Mouse (Mus musculus): ENCODE results near the gene Dpf3. TPM values are rescaled to one million over a fixed set of nuclear protein-coding genes. Genes with fewer than 3 reads are reported as not detected.

Gene Dpf3
- polyA plus RNA-seq, 1 experiment, result 26.0 TPM

- no peak for TF ChIP-seq CTCF (IDR thresholded peaks at IDR 0.05; ENCODE audit: control insufficient read depth, insufficient read depth, insufficient replicate concordance, low read depth, low read length)
- TF ChIP-seq POLR2A (IDR thresholded peaks at IDR 0.05; ENCODE audit: control insufficient read depth, low read depth, low read length), result no peak
- Histone ChIP-seq H3K27ac (ENCODE audit: control insufficient read depth, insufficient read depth, low read depth, low read length) (no peak overlapping the region), H3K4me3 (ENCODE audit: control insufficient read depth, low read depth, low read length) (no peak overlapping the region), H3K4me1 (ENCODE audit: control insufficient read depth, insufficient read depth, low read length) (no peaks in the 10 kb centered on the region; the same call in 1 of the 2 replicates), H3K36me3 (ENCODE audit: control insufficient read depth, insufficient read depth, low read length) (no peaks in the 10 kb centered on the region), H3K27me3 (ENCODE audit: control insufficient read depth, insufficient read depth, low read length) (no peaks in the 10 kb centered on the region)
These were observed 278.7 kb downstream of the Dpf3 start for GRCm38 (mm10) chr12:83208841-83209240.

DNA sequence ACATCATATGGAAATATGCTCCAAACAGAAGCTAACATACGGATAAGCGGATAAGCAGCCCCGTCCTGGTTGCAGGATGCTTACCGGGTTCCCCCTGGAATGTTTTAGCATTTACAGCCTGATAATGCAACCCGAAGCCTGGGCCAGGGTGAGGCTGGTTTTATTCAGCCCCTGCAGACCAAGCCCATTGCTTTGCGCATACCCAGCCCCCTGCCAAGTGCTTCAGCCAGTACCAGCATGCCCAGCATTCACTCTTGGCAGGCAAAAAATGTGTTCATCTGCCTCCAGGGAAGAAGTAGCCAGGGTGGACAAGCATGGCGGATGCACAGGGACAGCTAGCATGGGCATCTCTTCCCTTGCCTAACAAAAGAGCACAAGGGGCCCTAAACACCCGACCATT, 279.5 kb downstream of the Dpf3 start:
- Histone ChIP-seq H3K27ac (ENCODE audit: control insufficient read depth, insufficient read depth, low read depth, low read length) (no peak overlapping the region), H3K27me3 (ENCODE audit: control insufficient read depth, insufficient read depth, low read length) (no peaks in the 10 kb centered on the region), H3K36me3 (ENCODE audit: control insufficient read depth, insufficient read depth, low read length) (no peaks in the 10 kb centered on the region), H3K4me1 (ENCODE audit: control insufficient read depth, insufficient read depth, low read length) (no peaks in the 10 kb centered on the region; the same call in 1 of the 2 replicates), H3K4me3 (ENCODE audit: control insufficient read depth, low read depth, low read length) (no peak overlapping the region)
- TF ChIP-seq POLR2A (IDR thresholded peaks at IDR 0.05; ENCODE audit: control insufficient read depth, low read depth, low read length) (no peak), CTCF (IDR thresholded peaks at IDR 0.05; ENCODE audit: control insufficient read depth, insufficient read depth, insufficient replicate concordance, low read depth, low read length) (no peak)

- TF ChIP-seq CTCF (IDR thresholded peaks at IDR 0.05; ENCODE audit: control insufficient read depth, insufficient read depth, insufficient replicate concordance, low read depth, low read length), result no peak
- no peak for TF ChIP-seq POLR2A (IDR thresholded peaks at IDR 0.05; ENCODE audit: control insufficient read depth, low read depth, low read length)
- H3K27me3 ChIP-seq (ENCODE audit: control insufficient read depth, insufficient read depth, low read length), result no peaks in the 10 kb centered on the region
- H3K27ac ChIP-seq (ENCODE audit: control insufficient read depth, insufficient read depth, low read depth, low read length), result no peak overlapping the region
- no peaks in the 10 kb centered on the region; the same call in 1 of the 2 replicates for H3K4me1 ChIP-seq (ENCODE audit: control insufficient read depth, insufficient read depth, low read length)
- no peaks in the 10 kb centered on the region for H3K36me3 ChIP-seq (ENCODE audit: control insufficient read depth, insufficient read depth, low read length)
- no peak overlapping the region for H3K4me3 ChIP-seq (ENCODE audit: control insufficient read depth, low read depth, low read length)
These were observed 280.0 kb downstream of the Dpf3 start for GRCm38 (mm10) chr12:83207481-83207880.

DNA sequence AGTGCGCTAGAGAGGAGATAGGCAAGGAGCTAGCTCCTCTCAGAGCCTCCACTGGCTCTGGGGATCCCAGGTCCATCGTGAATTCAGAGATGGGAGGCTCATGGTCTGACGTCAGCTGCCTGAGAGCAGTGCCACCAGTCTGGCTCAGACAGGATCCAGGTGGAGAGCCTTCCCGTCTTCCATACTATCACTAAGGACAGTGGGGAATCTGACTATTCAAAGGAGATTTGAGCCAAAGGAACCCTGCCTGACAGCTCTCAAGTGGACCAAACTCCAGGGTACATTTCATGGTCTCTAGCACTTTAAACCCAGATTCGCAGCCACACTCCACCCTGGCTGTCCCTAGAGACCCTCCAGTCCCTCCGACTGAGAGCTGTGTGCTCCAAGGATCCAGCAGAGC, 280.6 kb downstream of the Dpf3 start:
- Histone ChIP-seq H3K27me3 (ENCODE audit: control insufficient read depth, insufficient read depth, low read length) (no peaks in the 10 kb centered on the region), H3K4me1 (ENCODE audit: control insufficient read depth, insufficient read depth, low read length) (no peaks in the 10 kb centered on the region; the same call in 1 of the 2 replicates), H3K36me3 (ENCODE audit: control insufficient read depth, insufficient read depth, low read length) (no peaks in the 10 kb centered on the region), H3K4me3 (ENCODE audit: control insufficient read depth, low read depth, low read length) (no peak overlapping the region), H3K27ac (ENCODE audit: control insufficient read depth, insufficient read depth, low read depth, low read length) (no peak overlapping the region)
- TF ChIP-seq CTCF (IDR thresholded peaks at IDR 0.05; ENCODE audit: control insufficient read depth, insufficient read depth, insufficient replicate concordance, low read depth, low read length) (no peak), POLR2A (IDR thresholded peaks at IDR 0.05; ENCODE audit: control insufficient read depth, low read depth, low read length) (no peak)

DNA sequence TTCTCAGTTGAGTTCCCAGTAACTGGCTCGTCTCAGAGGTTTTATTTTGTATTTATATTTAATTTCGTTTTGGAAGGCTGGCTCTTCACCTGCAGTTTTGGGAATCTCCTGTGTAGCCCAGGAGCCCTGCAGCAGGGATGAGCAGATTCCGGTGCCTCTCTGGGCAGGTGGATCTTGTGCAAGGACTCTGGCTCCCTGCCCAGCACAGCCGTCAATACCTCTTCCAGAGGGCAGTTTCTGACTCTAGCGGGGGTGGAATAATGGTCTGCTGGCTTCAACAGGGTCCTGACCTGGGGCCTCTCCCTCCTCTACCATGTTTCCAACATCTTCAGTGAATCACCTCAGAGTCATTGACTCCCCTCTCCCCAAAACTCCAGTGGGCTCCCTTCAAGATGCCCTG, 283.2 kb downstream of the Dpf3 start:
- Histone ChIP-seq H3K27ac (ENCODE audit: control insufficient read depth, insufficient read depth, low read depth, low read length) (no peak overlapping the region), H3K4me1 (ENCODE audit: control insufficient read depth, insufficient read depth, low read length) (no peaks in the 10 kb centered on the region), H3K36me3 (ENCODE audit: control insufficient read depth, insufficient read depth, low read length) (no peaks in the 10 kb centered on the region), H3K27me3 (ENCODE audit: control insufficient read depth, insufficient read depth, low read length) (no peaks in the 10 kb centered on the region), H3K4me3 (ENCODE audit: control insufficient read depth, low read depth, low read length) (no peak overlapping the region)
- no peak for TF ChIP-seq CTCF (IDR thresholded peaks at IDR 0.05; ENCODE audit: control insufficient read depth, insufficient read depth, insufficient replicate concordance, low read depth, low read length)
- TF ChIP-seq POLR2A (IDR thresholded peaks at IDR 0.05; ENCODE audit: control insufficient read depth, low read depth, low read length), result no peak

GRCm38 (mm10) chr12:83201674-83202073, 285.8 kb downstream of the Dpf3 start:
- no peak overlapping the region for H3K27ac ChIP-seq (ENCODE audit: control insufficient read depth, insufficient read depth, low read depth, low read length)
- no peaks in the 10 kb centered on the region for H3K36me3 ChIP-seq (ENCODE audit: control insufficient read depth, insufficient read depth, low read length)
- H3K4me3 ChIP-seq (ENCODE audit: control insufficient read depth, low read depth, low read length), result no peak overlapping the region
- no peaks in the 10 kb centered on the region for H3K27me3 ChIP-seq (ENCODE audit: control insufficient read depth, insufficient read depth, low read length)
- no peaks in the 10 kb centered on the region for H3K4me1 ChIP-seq (ENCODE audit: control insufficient read depth, insufficient read depth, low read length)
- no peak for TF ChIP-seq POLR2A (IDR thresholded peaks at IDR 0.05; ENCODE audit: control insufficient read depth, low read depth, low read length)
- TF ChIP-seq CTCF (IDR thresholded peaks at IDR 0.05; ENCODE audit: control insufficient read depth, insufficient read depth, insufficient replicate concordance, low read depth, low read length), result no peak

GRCm38 (mm10) chr12:83180561-83180960, 307.0 kb downstream of the Dpf3 start:
- H3K4me1 ChIP-seq (ENCODE audit: control insufficient read depth, insufficient read depth, low read length), result no peaks in the 10 kb centered on the region
- H3K36me3 ChIP-seq (ENCODE audit: control insufficient read depth, insufficient read depth, low read length), result no peaks in the 10 kb centered on the region
- no peak overlapping the region for H3K27ac ChIP-seq (ENCODE audit: control insufficient read depth, insufficient read depth, low read depth, low read length)
- no peak for TF ChIP-seq CTCF (IDR thresholded peaks at IDR 0.05; ENCODE audit: control insufficient read depth, insufficient read depth, insufficient replicate concordance, low read depth, low read length)
- TF ChIP-seq POLR2A (IDR thresholded peaks at IDR 0.05; ENCODE audit: control insufficient read depth, low read depth, low read length), result no peak
- H3K27me3 ChIP-seq (ENCODE audit: control insufficient read depth, insufficient read depth, low read length), result no peaks in the 10 kb centered on the region
- H3K4me3 ChIP-seq (ENCODE audit: control insufficient read depth, low read depth, low read length), result no peak overlapping the region

DNA sequence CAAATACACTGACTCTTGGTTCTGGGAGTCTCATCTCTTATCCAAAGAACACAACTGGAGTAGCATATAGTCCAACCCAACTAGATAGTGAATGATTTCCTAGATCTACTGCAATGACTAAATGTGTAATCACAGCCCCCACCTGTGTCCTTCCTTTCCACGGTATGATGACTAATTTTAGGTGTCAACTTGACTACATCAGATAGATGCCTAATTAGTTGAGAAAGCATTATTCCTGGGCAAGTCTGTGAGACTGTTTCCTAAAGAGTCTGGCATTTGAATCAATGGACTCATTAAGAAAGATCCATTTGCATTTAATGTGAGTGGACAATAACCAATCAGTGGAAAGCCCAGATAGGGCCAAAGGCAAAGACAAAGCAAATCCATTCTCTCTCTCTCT, 307.7 kb downstream of the Dpf3 start:
- TF ChIP-seq CTCF (IDR thresholded peaks at IDR 0.05; ENCODE audit: control insufficient read depth, insufficient read depth, insufficient replicate concordance, low read depth, low read length) (no peak), POLR2A (IDR thresholded peaks at IDR 0.05; ENCODE audit: control insufficient read depth, low read depth, low read length) (no peak)
- Histone ChIP-seq H3K27me3 (ENCODE audit: control insufficient read depth, insufficient read depth, low read length) (no peaks in the 10 kb centered on the region), H3K4me1 (ENCODE audit: control insufficient read depth, insufficient read depth, low read length) (no peaks in the 10 kb centered on the region), H3K27ac (ENCODE audit: control insufficient read depth, insufficient read depth, low read depth, low read length) (no peak overlapping the region), H3K4me3 (ENCODE audit: control insufficient read depth, low read depth, low read length) (no peak overlapping the region), H3K36me3 (ENCODE audit: control insufficient read depth, insufficient read depth, low read length) (no peaks in the 10 kb centered on the region)

Data from testis, adult 2 months (tissue).